Mouse (Mus musculus) kidney, postnatal 25 days (tissue): ENCODE results near the gene Gdpd4.
A peak's percentile ranks its signal among the peaks of the same experiment; 100 is the strongest.

ENCODE experiments used
- DNase-seq, 2 experiments: peaks; one replicate each; pipeline ENCODE4 v3.0.0; 2021; ENCODE audit warnings: mixed read lengths in 2 of 2

Gene Gdpd4

GRCm38 (mm10) chr7:97919742-97920141 is at the start of gene Gdpd4:
Gene Gdpd4, plus strand, starts transcription at chr7:97919955.
- DNase-seq = no peak

DNA sequence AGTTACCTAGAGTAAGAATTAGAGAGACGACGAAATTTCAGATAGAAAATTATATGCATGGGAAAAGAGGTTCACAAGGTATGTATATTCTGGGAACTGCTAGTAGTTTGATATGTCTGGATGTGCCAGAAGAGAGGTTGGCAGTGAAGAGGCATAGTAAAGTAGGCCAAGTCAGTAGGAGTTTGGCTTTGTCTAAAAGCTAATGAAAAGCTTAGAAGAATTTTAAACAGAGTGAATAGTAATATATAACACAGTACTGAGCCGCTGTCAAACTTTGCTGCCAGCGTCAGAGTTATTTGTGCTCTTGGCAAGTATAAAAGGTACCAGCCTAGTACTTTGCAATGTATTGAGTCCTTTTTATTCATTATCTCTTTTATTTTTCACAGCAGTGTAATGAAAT is 47.4 kb upstream of the Gdpd4 start:
- no peak for DNase-seq

DNA sequence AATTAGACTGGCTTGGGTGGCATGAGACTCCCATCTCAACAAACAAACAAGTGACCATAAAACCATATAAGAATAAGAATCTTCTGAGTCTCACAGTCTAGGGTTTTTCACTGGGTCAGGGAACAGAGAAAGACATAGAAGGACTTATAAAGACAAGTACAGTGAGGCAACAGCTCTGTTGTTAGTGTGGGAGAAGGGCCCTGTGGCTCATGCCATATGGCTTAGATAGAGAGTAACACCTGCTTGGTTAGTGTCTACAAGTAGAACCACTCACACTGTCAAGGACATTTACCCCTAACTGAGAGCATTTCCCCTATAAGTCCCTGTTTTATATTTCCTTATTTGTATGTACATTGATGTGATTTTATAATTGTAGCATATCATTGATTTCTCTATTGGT is 46.4 kb upstream of the Gdpd4 start:
- no peak for DNase-seq

- no peak for DNase-seq
Measured at GRCm38 (mm10) chr7:97877846-97878538, 41.8 kb upstream of the Gdpd4 start.

DNA sequence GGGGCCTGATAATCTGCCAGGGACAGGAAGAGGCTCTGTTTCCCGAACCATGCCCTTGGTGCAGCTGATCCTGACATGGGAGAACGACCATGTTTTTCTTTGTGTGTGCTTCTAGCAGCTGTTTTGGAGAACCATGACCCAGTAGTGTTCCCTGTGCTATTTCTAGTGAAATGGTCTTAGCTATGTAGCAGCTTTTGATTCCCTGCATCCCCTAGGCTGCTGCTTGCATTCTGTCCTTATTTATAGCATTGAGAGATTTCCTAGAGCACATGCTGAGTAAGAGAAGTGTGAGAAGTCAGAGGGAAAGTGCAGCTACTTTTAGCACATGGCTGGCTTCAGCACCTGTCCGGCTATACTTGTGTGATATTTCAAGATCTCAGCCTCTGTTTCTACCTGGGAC is 8.1 kb upstream of the Gdpd4 start:
- DNase-seq = no peak

DNA sequence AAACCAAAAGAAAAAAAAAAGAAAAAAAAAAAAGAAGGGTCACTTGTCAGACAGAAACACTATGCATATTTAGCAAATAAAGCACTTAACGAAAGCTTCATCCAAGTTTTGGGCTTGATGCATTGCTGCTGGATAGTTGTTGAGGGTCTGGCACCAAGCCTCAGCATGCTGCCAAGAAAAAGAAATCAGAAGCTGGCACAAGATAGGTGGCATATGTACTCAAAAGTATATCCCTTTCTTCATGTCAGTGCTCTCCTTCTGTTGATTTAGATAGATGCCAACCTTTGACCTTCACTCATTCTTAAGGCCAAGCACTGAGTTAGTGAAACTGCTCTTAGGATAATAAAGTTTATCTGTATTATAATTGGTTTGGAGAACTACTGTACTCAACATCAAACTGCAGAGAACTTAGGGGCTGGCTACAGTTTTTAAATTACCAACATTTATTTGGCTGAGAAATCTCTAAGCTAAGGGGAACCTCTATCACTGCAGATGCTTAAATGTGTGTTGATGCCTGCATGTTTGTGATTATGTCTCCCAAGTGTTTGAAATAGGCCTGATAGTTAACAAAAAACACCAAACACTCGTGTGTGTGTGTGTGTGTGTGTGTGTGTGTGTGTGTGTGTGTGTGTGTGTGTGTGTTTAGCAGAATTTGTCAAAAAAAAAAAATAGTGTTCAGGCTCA is 4.8 kb upstream of the Gdpd4 start:
- no peak for DNase-seq

- DNase-seq = no peak
Measured at GRCm38 (mm10) chr7:97925819-97926218, 6.1 kb downstream of the Gdpd4 start.

DNA sequence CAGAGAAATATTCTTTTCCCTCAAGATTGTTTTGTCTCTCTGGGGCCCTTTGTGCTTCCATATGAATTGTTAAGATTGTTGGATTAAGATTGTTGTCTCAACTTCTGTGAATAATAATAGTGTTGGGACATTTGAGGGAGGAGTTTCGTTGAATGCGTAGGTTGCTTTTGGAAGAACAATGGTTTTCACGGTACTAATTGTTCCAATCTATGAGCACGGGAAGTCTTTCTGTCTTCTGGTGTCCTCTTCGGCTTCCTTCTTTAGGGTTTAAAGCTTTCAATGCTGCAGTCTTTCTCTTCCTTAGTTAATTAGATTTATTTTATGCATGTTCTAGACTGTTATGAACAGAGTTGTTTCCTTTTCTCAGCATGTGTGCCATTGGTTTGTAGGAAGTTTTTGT is 7.2 kb downstream of the Gdpd4 start:
- no peak for DNase-seq

GRCm38 (mm10) chr7:97944485-97944884 is 24.7 kb downstream of the Gdpd4 start:
- no peak for DNase-seq

DNA sequence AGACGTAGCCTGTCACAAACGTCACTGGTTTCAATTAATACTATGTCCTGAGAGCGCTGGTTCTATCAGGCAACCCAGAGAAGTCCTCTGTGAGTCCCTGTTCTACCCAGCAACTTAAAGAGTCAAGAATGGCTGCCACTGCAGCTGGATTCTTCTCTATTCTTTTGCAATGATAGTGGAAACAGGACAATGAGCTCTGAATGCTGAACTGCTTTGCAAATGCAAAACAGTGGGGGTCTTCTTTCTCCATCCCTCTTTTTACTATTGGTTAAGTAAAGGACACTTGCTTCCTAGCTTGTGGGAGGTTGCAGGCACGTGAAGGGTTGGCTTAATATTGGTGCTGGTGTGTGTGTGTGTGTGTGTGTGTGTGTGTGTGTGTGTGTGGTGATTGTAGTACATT is 52.7 kb downstream of the Gdpd4 start:
- no peak for DNase-seq

DNA sequence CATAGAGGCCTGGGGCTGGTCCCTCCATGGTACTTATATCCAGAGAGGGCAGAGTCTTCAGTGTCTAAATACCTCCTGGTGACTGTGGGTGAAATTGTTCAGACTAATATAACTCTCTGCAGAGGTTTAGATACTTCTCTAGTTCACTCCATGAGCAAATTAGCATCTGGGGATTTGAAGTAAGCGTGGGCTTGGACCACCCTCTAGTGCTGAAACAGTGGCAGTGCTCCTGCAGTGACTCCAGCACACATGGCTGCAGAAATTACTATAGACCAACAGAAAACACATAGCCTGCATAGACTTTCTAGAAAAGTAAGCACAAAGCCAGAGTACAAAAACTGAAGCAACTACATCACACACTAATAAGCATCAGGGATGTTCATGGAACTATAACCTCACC is 57.7 kb downstream of the Gdpd4 start:
- DNase-seq = peak; percentile 48 to 58

DNA sequence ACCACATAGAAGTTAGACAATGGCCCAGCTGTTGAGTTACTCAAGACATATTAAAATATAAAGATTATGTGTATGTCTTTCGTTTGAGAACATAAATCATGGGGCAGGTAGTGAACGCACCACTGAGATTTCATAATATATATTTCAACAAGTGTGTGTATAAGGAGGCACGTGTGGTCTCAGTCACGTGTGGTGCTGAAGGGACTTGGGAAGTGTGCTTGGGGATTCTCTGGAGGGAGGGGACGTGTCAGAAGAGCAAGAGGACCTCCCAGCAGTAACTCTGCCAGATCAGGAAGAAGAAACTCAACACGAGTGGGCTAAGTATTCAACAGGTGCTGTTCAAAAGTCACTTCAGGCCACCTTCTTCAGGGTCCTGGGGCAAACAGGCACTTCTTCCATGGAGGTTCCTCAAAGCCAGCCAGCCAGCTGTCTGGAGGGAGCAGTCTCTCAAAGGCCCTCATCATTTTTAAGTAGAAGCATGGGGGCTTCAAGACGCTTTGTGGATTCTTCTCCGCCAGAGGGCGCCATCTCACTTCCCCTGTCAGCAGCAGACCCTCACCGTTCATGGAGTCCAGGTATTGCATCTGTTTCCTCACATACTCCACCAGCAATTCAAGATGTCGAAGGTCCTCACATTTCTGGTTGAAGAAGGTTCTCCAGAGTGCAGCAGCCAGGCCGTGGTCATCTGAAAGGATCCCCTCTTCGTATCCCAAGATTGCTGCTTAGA is 64.5 kb downstream of the Gdpd4 start:
- peak in 1 of 2 experiments; percentile 39 for DNase-seq

GRCm38 (mm10) chr7:98002617-98003016 is 82.9 kb downstream of the Gdpd4 start:
- DNase-seq = no peak

DNA sequence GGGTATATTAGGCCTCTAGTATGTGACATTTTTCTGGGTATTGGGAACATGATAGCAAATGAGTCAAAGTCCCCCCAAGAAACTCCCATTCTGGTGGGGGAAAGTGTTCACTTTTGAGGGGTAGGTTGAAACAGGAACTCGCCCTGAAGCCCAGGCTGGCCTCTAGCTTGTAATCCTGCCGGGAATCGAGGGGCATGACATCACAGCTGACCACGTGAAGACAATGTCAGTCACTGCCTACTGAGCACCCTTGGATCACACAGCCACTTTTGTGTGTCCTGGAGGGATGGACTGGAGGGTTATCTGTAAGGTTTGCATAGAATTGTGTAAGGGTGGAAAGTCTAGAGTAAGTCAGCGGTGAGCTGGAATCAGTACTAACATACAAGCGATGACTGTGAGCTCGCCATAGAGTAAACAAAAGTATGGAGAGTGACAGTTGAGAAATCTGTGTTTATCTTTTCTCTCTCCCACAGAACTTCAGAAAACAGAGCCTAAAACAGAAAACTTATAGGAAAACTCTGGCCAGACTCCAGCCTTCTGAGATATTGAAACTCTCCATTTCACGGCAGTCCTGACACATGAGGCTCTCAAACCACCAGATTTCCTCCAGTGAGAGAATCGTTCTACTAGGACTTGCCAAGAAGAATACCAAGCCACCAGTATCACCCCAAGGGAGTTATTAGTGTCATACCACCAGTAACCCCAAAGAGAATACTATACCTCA is 128.5 kb downstream of the Gdpd4 start:
- DNase-seq = no peak

DNA sequence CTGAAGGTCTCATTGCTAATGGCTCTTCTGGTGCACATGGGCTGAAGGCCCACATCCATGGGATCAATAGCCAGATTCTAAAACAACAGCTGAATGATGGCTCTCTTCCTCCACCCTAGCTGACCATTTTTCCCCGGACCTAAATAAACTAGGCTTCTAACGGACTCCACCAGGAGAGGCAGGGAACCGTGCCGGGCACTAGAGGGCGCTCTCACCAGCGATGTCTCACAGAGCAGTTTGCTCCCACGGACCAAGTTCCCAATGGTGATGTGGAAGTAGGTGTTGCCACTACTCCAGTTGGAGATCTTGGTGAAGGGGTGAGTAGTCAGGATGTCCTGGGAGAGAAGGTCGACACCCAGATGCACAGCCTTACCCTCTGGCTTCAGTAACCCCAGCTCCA is 132.2 kb downstream of the Gdpd4 start:
- peak; percentile 51 to 70 for DNase-seq

DNA sequence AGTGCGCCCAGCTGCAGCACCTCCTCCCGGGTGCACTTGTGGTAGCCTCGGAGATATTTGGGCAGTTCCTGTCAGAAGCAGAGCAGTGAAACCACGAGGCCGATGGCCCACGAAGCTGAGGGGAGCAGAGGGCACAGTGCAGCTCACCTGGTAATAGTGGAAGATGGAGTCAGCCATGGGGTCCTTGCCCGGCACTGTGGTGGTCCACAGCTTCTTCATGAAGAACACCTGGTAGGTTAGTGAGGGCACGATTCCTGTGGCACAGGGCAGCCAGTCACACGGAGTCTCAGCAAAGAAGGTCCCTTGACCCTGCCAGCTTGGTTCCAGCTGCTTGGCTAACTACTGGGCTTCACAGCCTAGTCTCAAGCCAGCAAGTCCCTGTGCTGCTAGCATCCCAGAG is 134.7 kb downstream of the Gdpd4 start:
- no peak for DNase-seq

GRCm38 (mm10) chr7:98054942-98055341 is 135.2 kb downstream of the Gdpd4 start:
- no peak for DNase-seq

GRCm38 (mm10) chr7:98066229-98066628 is 146.5 kb downstream of the Gdpd4 start:
- peak in 1 of 2 experiments; percentile 32 for DNase-seq

DNA sequence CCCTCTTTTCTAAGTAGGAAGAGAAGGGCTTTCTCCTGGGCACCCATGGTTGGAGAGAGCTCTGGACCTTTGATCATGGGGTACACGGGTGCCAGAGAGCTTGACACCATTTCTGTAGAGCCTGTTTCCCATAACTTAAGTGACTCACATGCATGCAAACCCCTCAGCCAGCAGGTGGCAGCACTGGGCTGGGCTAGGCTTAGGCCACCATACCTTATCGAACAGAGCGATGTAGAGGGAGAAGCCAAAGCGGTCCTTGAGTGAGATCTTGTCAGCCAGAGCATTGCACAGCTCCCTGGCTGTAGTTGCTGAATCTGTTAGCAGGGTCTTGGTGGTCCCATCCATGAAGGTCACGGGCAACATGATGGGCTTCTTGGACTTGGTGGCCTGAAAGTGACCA is 151.9 kb downstream of the Gdpd4 start:
- peak; percentile 84 to 91 for DNase-seq

GRCm38 (mm10) chr7:98077453-98077852 is 157.7 kb downstream of the Gdpd4 start:
- DNase-seq = no peak

- DNase-seq = no peak
Measured at GRCm38 (mm10) chr7:98082376-98082775, 162.6 kb downstream of the Gdpd4 start.

DNA sequence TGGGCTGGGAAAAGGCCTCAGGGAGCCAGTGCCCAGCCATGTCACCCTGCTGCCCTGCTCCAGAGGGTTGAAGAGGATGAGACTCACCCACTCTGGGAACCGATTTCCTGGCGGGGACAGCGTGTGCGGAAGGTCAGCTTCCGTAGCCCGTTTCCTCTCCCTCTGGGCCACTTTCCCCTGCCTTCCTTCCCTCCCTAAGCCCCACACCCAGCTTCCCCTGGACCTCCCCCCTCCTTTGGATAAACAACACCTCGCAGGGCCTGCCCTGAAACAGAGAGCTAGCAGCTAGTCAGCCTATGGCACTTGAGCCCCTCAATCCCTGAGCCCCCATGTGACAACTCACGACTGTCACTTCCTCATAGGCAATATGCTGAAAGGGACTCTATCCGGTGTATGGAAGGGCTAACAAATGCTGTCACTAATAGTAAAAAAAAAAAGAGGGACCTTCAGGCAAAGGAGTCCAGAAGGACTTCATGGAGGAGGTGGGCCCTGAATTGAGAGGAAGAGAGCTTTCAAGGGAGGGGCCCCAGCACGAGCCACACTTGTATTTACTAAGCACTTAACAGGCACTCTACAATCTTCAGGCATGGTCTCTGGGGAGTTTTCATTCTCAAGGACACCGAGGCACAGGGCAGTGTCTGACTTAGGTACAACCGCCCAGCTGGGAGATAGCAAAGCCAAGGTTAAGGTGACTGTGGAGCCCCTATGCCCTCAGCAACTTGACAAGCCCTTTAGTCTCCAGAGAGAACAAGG is 165.0 kb downstream of the Gdpd4 start:
- DNase-seq = peak in 1 of 2 experiments; percentile 28
